Mouse (Mus musculus) thymus, postnatal 4 days (tissue): ENCODE results near the gene Tmem200a.

Experiments used
- DNase-seq: peaks from one replicate; pipeline ENCODE4 v3.0.0; 2021

The Tmem200a gene

DNA sequence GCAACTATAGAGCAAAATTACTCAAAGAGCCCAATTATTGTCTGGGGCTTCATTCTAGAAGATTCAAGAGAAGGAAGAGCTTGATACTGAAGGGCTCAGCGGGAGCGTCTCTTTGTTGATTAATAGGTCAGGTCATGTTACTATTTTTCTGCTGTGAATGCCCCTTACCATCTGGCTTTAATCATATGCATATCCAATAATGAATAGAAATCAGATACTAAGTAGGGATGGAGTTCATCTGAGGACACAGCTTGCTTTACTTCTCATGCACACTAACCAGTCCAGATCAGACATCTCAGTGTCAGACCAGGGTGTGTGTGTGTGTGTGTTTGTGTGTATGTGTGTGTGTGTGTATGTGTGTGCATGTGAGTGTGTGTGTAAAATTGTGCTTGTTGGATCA, 201.1 kb downstream of the Tmem200a start:
- no peak for DNase-seq

DNA sequence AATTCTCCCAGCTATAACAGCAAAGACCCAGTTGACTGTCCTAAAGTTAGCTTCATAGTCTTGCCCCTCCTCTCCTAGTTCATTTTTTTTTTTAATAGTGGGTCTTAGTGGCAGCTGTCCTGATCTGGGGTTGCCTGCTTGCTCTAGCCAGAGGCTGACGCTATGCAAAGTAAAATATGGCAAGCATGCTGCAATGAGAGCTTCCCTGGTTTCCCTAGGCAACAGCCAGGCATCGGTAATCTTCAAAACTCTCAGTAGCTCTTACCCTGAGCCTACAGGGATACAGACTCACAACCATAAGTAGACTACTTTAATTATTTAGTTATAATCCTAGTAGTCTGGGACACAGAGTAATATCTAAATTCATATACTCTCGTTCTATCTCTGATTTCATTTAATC, 202.0 kb downstream of the Tmem200a start:
- DNase-seq: no peak

DNA sequence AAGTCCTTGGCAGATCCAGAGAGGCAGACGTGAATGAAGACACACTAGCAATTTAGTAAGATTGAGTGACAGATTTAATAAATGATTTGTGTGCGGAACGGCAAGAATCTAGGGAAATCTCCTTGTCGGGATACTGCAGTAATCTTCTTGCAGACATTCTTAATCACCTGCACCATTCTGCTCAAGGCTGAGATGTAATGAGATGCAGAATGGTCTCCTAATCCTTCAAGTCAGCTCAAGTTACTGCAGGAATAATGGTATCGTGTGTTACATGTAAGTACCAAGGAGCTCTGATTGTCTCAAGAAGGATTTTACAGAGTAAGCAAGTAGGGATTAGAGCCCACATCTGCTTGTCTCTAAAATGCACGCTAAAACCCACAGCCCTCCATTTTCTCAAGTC, 210.1 kb downstream of the Tmem200a start:
- DNase-seq: no peak
